Mouse (Mus musculus): ENCODE data around the gene Det1.

GRCm38 (mm10) chr7:78882469-78882837 is 35.4 kb upstream of the Det1 start:
- no peak for TF ChIP-seq TAL1 (IDR thresholded peaks at IDR 0.05; ENCODE audit: low read length)
- no peak for TF ChIP-seq GATA1 (IDR thresholded peaks at IDR 0.05; ENCODE audit: low read length)

All from erythroblast, embryonic 14.5 days (primary cell).